Mouse (Mus musculus): ENCODE measurements around the gene Scimp. TPM values are rescaled to one million over a fixed set of nuclear protein-coding genes. Genes with fewer than 3 reads are reported as not detected.

Gene Scimp
- polyA plus RNA-seq, 1 experiment, result 3.5 TPM

DNA sequence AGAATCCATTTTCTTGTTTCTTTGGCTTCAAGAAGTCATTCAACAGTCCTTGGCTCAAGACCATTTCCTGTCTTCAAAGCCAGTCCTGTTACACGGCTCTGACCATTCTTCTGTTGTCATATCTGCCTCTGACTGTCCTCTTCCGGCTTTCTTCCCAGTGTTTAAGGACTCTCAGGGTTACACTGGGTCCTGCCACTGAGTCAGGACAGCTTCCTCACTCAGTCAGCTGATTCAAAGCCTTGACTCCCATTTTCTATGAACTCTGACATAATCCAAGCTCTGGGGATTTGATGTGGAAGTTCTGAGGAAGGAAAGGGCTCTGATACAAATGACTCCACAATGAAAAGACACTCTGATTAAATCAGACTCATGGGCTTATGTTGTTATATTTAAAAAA, 9.5 kb downstream of the Scimp start:
- Histone ChIP-seq H3K4me3 (replicated peaks; ENCODE audit: extremely low read depth, low read depth, low read length) (no peak overlapping the region), H3K4me1 (ENCODE audit: control insufficient read depth, insufficient read depth, low read length) (peaks cover 7% of the 10 kb centered on the region)
- TF ChIP-seq CTCF (IDR thresholded peaks at IDR 0.05; ENCODE audit: insufficient read depth, low read length) (no peak), POLR2A (IDR thresholded peaks at IDR 0.05; ENCODE audit: borderline replicate concordance, extremely low read depth, low read depth, low read length) (no peak)
- DNase-seq, result no peak
- 60% methylated on average over 2 of the region's 2 CpGs for WGBS

DNA sequence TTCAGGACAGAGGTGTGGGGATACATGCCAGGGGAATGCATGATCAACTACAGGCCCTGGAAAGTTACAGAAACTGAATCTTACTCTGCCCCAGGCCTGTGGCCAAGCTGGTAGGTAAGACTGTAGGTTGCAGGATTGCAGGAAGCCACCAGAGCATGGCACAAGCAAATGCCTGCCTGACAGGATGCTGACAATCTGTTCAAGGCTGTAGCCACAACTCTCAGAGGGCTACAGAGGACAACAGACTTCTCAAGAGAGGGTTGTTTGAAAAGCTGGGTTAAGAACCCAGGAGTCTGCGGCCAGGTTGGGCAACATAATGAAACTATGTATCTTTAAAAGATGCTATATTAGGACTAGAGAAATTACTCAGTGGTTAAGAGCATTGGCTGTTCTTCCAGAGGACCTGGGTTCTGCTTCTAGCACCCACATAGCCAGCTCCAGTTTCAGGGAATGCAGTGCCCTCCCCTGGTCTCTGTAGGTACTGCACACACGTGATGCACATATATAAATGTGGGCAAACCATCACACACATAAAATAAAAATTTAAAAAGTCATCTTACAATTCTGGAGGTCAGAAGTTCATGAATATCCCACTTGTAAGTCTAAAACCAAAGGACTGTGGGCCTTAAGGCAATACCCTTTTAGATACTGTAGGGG, 10.1 kb downstream of the Scimp start:
- DNase-seq, result no peak
- TF ChIP-seq CTCF (IDR thresholded peaks at IDR 0.05; ENCODE audit: insufficient read depth, low read length) (no peak), POLR2A (IDR thresholded peaks at IDR 0.05; ENCODE audit: borderline replicate concordance, extremely low read depth, low read depth, low read length) (no peak)
- WGBS, result 97% methylated on average over 2 of the region's 2 CpGs
- H3K4me3 ChIP-seq (replicated peaks; ENCODE audit: extremely low read depth, low read depth, low read length), result no peak overlapping the region
- H3K4me1 ChIP-seq (ENCODE audit: control insufficient read depth, insufficient read depth, low read length), result peaks cover 7% of the 10 kb centered on the region

DNA sequence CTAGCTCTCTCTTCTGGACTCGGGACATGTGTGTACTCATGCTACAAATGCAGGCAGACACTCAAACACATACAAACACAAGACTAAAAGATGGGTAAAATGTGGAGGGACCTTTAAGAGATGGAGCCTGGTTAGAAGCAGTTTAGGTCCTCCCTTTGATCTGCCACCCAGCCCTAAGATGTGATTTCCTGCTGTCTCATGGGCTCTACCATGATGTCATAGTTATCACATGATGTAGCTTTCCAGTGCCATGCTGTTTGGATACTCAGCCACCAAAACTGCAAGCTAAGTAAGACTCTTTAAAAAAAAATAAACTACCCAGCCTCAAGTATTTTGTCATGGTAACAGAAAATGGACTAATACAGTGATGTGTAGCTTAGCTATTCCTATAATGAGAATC, 20.0 kb downstream of the Scimp start:
- WGBS, result 83% methylated on average over 1 of the region's 1 CpGs
- peaks cover 2% of the 10 kb centered on the region; the same call in 1 of the 2 replicates for H3K4me1 ChIP-seq (ENCODE audit: control insufficient read depth, insufficient read depth, low read length)
- H3K4me3 ChIP-seq (replicated peaks; ENCODE audit: extremely low read depth, low read depth, low read length), result no peak overlapping the region
- no peak for DNase-seq
- no peak for TF ChIP-seq POLR2A (IDR thresholded peaks at IDR 0.05; ENCODE audit: borderline replicate concordance, extremely low read depth, low read depth, low read length)
- no peak for TF ChIP-seq CTCF (IDR thresholded peaks at IDR 0.05; ENCODE audit: insufficient read depth, low read length)

DNA sequence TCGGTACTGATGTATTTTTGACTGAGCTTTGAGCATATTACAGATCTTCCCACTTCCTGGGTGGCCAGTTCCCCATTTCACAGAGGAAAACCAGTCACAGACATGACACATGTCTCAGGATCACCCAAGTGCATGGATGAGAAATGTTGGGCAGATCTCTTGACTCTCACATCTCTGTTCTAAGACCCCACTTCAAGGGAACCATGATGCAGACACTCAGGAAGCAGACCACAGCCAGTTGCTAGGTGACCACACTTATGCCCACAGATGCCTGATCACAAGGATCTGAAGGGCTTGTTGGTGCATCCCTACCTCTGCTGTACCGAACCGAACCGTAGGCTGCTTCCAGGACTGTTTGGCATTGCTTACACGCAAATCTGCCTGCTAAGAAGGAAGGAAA, 20.7 kb downstream of the Scimp start:
- TF ChIP-seq CTCF (IDR thresholded peaks at IDR 0.05; ENCODE audit: insufficient read depth, low read length), result no peak
- no peak for TF ChIP-seq POLR2A (IDR thresholded peaks at IDR 0.05; ENCODE audit: borderline replicate concordance, extremely low read depth, low read depth, low read length)
- Histone ChIP-seq H3K4me3 (replicated peaks; ENCODE audit: extremely low read depth, low read depth, low read length) (no peak overlapping the region), H3K4me1 (ENCODE audit: control insufficient read depth, insufficient read depth, low read length) (peaks cover 2% of the 10 kb centered on the region; the same call in 1 of the 2 replicates)
- DNase-seq, result no peak
- WGBS, result 66% methylated on average over 5 of the region's 5 CpGs

DNA sequence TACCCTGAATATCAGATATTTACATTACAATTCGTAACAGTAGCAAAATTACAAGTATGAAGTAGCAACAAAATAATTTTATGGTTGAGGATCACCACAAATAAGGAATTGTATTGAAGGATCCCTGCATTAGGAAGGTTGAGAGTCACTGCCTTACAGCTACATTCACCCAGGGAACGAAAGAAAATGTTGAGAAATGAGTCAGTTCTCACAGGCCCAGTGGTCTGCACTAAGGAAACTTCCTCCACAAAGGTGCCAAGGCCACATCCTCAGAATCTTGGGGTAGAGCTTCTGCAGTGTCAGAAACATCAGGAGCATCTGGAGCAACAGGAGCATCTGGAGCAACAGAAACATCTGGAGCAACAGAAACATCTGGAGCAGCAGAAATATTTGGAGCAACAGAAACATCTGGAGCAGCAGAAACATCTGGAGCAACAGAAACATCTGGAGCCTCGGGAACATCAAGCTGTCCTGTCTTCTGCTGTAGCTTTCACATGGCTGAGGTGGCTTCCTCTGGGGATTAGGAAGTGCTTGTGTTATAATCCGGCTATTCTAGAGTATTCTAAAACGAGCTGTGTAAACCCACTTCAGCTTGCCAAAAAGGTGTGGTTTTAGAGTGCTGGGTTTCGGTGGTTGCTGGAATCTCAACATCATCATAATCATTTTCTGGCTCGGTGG, 21.4 kb downstream of the Scimp start:
- no peak for DNase-seq
- TF ChIP-seq POLR2A (IDR thresholded peaks at IDR 0.05; ENCODE audit: borderline replicate concordance, extremely low read depth, low read depth, low read length), result no peak
- TF ChIP-seq CTCF (IDR thresholded peaks at IDR 0.05; ENCODE audit: insufficient read depth, low read length), result no peak
- Histone ChIP-seq H3K4me1 (ENCODE audit: control insufficient read depth, insufficient read depth, low read length) (peaks cover 2% of the 10 kb centered on the region; the same call in 1 of the 2 replicates), H3K4me3 (replicated peaks; ENCODE audit: extremely low read depth, low read depth, low read length) (no peak overlapping the region)
- 32% methylated on average over 7 of the region's 7 CpGs for WGBS

DNA sequence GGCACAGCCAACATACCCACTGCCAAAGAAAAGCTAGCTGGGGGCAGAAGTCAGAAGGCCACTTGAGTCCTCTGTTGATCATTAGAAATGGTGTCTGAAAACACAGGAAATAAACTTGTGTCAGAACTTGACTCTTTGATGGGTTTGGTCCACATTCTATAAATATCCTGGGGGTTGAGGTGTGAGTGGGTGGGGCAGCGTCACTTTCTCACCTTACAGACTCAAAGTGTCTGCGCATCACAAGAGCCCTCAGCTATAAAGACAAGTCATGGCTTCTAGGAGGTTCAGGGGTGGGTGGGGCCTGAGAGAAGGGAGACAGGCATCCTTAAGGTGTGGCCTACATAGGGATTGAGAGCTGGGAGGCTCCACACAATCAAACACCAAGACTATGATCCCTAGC, 22.0 kb downstream of the Scimp start:
- 76% methylated on average over 2 of the region's 2 CpGs for WGBS
- DNase-seq, result no peak
- no peak overlapping the region for H3K4me3 ChIP-seq (replicated peaks; ENCODE audit: extremely low read depth, low read depth, low read length)
- peaks cover 2% of the 10 kb centered on the region; the same call in 1 of the 2 replicates for H3K4me1 ChIP-seq (ENCODE audit: control insufficient read depth, insufficient read depth, low read length)
- TF ChIP-seq POLR2A (IDR thresholded peaks at IDR 0.05; ENCODE audit: borderline replicate concordance, extremely low read depth, low read depth, low read length) (no peak), CTCF (IDR thresholded peaks at IDR 0.05; ENCODE audit: insufficient read depth, low read length) (no peak)

DNA sequence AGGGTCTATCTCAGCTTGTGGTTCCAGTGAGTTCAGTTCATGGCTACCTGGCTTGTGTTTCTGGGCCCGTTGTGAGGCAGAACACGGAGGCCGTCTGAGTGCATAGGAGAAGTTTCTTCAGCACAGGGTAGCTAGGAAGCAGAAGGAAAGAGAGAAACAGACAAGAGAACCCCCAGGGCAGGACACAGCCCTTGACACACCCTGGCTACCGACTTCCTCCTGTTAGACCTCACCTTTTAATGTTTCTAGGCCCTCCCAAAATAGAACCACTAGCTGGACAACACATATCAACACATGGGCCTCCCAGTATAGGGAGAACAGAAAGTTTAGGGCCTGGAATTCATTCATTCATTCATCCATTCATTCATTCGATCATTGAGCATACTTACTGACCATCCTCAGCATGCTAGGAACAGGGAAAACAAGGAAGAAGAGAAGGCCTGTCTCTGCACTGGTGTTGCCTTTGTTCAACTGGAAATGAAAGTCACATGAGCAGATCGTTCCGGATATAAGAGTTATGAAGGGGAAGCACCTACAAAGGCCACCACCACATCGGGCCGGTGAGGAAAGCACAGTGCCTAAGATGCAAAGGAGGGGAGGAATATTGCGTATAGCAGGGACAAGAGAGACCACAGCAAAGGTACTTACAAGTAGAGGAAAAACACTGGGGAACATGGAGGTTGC, 23.3 kb downstream of the Scimp start:
- Histone ChIP-seq H3K4me3 (replicated peaks; ENCODE audit: extremely low read depth, low read depth, low read length) (no peak overlapping the region), H3K4me1 (ENCODE audit: control insufficient read depth, insufficient read depth, low read length) (peaks cover 2% of the 10 kb centered on the region; the same call in 1 of the 2 replicates)
- WGBS, result 68% methylated on average over 10 of the region's 10 CpGs
- no peak for TF ChIP-seq POLR2A (IDR thresholded peaks at IDR 0.05; ENCODE audit: borderline replicate concordance, extremely low read depth, low read depth, low read length)
- TF ChIP-seq CTCF (IDR thresholded peaks at IDR 0.05; ENCODE audit: insufficient read depth, low read length), result no peak
- DNase-seq, result no peak

DNA sequence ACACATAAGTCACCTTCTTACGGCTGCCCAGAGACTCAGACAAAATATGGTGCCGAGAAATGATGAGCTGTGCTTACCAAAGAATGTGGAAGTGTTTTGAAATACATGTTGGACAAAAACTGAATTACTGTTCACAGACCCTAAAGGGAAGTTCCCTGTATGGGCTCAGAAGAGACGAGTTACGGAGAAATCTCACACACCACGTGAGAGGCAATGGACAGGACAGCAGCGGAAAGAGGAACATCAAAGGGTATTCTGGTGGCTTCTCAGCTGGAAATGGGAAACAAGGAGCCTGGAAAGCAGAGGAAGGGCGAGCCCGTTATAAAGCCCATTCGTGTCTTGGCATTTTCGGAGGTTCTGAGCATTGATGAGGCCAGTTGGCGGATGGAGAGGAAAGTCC, 25.3 kb downstream of the Scimp start:
- H3K4me1 ChIP-seq (ENCODE audit: control insufficient read depth, insufficient read depth, low read length), result peaks cover 2% of the 10 kb centered on the region; the same call in 1 of the 2 replicates
- H3K4me3 ChIP-seq (replicated peaks; ENCODE audit: extremely low read depth, low read depth, low read length), result no peak overlapping the region
- 50% methylated on average over 11 of the region's 11 CpGs for WGBS
- TF ChIP-seq CTCF (IDR thresholded peaks at IDR 0.05; ENCODE audit: insufficient read depth, low read length) (no peak), POLR2A (IDR thresholded peaks at IDR 0.05; ENCODE audit: borderline replicate concordance, extremely low read depth, low read depth, low read length) (no peak)
- no peak for DNase-seq

DNA sequence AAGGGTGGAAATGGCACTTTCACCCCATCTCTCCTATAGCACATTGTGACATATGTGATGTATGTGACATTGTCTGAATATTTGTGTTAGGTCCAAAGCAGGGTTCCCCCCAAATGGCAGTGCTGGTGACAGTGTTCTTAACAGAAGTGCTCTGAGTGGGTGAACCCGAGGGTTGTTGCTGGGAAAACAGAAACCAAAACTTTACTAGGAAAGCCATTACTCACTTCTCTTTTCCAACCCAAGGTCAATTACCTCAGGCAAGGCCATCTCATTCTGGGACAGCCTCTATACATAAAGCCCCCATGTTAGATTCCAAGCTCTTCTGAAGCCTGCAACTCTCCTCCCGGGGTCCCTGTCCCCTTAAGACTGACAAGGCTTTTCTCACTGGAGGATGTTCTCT, 26.5 kb downstream of the Scimp start:
- no peak for TF ChIP-seq POLR2A (IDR thresholded peaks at IDR 0.05; ENCODE audit: borderline replicate concordance, extremely low read depth, low read depth, low read length)
- TF ChIP-seq CTCF (IDR thresholded peaks at IDR 0.05; ENCODE audit: insufficient read depth, low read length), result no peak
- WGBS, result 35% methylated on average over 2 of the region's 2 CpGs
- Histone ChIP-seq H3K4me1 (ENCODE audit: control insufficient read depth, insufficient read depth, low read length) (peaks cover 2% of the 10 kb centered on the region; the same call in 1 of the 2 replicates), H3K4me3 (replicated peaks; ENCODE audit: extremely low read depth, low read depth, low read length) (no peak overlapping the region)
- no peak for DNase-seq

All from lung, adult 2 months (tissue).